Mouse (Mus musculus): Measurements from ENCODE around the gene Smarcd2. TPM values are rescaled to one million over a fixed set of nuclear protein-coding genes. Genes with fewer than 3 reads are reported as not detected.

Gene Smarcd2
- polyA plus RNA-seq (2016; fragmentation: Nextera tagmentation; extraction: Ambion mirVana) = 19.3 and 20.0 TPM in 2 replicates

GRCm38 (mm10) chr11:106272644-106273310, at the start of gene Smarcd2:
TSS of gene Smarcd2 (minus strand) at chr11:106272972.
- Histone ChIP-seq H3K27me3 (ENCODE audit: low read depth, poor library complexity, severe bottlenecking) (peaks cover 17% of the 10 kb centered on the region), H3K4me1 (peaks cover 62% of the 10 kb centered on the region), H3K27ac (replicated peaks) (peak within 1 kb of the TSS; percentile 96), H3K4me3 (peak within 1 kb of the TSS; percentile 99), H3K36me3 (peaks cover 14% of the 10 kb centered on the region), H3K9me3 (replicated peaks) (no peaks in the 10 kb centered on the region; the same call in 1 of the 2 replicates)
- WGBS = under 1% methylated on average over 72 of the region's 72 CpGs
- peak; percentile 100 for DNase-seq (ENCODE audit: low spot score)

GRCm38 (mm10) chr11:106318406-106319366, 45.9 kb upstream of the Smarcd2 start:
- WGBS = 78% methylated on average over 21 of the region's 21 CpGs
- no peak for DNase-seq (ENCODE audit: low spot score)
- no peaks in the 10 kb centered on the region for H3K36me3 ChIP-seq
- peaks cover 9% of the 10 kb centered on the region; the same call in 1 of the 2 replicates for H3K4me1 ChIP-seq
- no peaks in the 10 kb centered on the region for H3K9me3 ChIP-seq (replicated peaks)
- no peak overlapping the region for H3K27ac ChIP-seq (replicated peaks)
- no peak overlapping the region for H3K4me3 ChIP-seq
- H3K27me3 ChIP-seq (ENCODE audit: low read depth, poor library complexity, severe bottlenecking) = no peaks in the 10 kb centered on the region

- no peaks in the 10 kb centered on the region for H3K36me3 ChIP-seq
- 84% methylated on average over 7 of the region's 7 CpGs for WGBS
- H3K4me1 ChIP-seq = peaks cover 9% of the 10 kb centered on the region; the same call in 1 of the 2 replicates
- no peak overlapping the region for H3K27ac ChIP-seq (replicated peaks)
- H3K9me3 ChIP-seq (replicated peaks) = no peaks in the 10 kb centered on the region
- DNase-seq (ENCODE audit: low spot score) = no peak
- H3K4me3 ChIP-seq = no peak overlapping the region
- H3K27me3 ChIP-seq (ENCODE audit: low read depth, poor library complexity, severe bottlenecking) = no peaks in the 10 kb centered on the region
These were observed 45.0 kb upstream of the Smarcd2 start for GRCm38 (mm10) chr11:106317801-106318200.

- DNase-seq (ENCODE audit: low spot score) = no peak
- no peak overlapping the region for H3K4me3 ChIP-seq
- no peaks in the 10 kb centered on the region for H3K36me3 ChIP-seq
- H3K27ac ChIP-seq (replicated peaks) = no peak overlapping the region
- WGBS = 56% methylated on average over 1 of the region's 1 CpGs
- H3K4me1 ChIP-seq = peaks cover 9% of the 10 kb centered on the region; the same call in 1 of the 2 replicates
- H3K27me3 ChIP-seq (ENCODE audit: low read depth, poor library complexity, severe bottlenecking) = no peaks in the 10 kb centered on the region
- H3K9me3 ChIP-seq (replicated peaks) = no peaks in the 10 kb centered on the region
These were observed 43.6 kb upstream of the Smarcd2 start for GRCm38 (mm10) chr11:106316416-106316815.

GRCm38 (mm10) chr11:106314333-106314812, 41.6 kb upstream of the Smarcd2 start, which contains the start of gene Cd79b:
TSS of gene Cd79b (minus strand) at chr11:106314762.
- Histone ChIP-seq H3K4me1 (peaks cover 9% of the 10 kb centered on the region; the same call in 1 of the 2 replicates), H3K9me3 (replicated peaks) (no peaks in the 10 kb centered on the region), H3K4me3 (0 out of 2 replicates have a peak within 1 kb of the TSS, but pooled peaks have one; percentile 1), H3K27me3 (ENCODE audit: low read depth, poor library complexity, severe bottlenecking) (no peaks in the 10 kb centered on the region), H3K27ac (replicated peaks) (0 out of 2 replicates have a peak within 1 kb of the TSS, but pooled peaks have one; percentile 13), H3K36me3 (no peaks in the 10 kb centered on the region)
- 73% methylated on average over 9 of the region's 9 CpGs for WGBS
- no peak for DNase-seq (ENCODE audit: low spot score)

GRCm38 (mm10) chr11:106313533-106313932, 40.8 kb upstream of the Smarcd2 start:
- H3K36me3 ChIP-seq = no peaks in the 10 kb centered on the region
- no peaks in the 10 kb centered on the region for H3K27me3 ChIP-seq (ENCODE audit: low read depth, poor library complexity, severe bottlenecking)
- H3K4me3 ChIP-seq = no peak overlapping the region
- 80% methylated on average over 5 of the region's 5 CpGs for WGBS
- H3K9me3 ChIP-seq (replicated peaks) = no peaks in the 10 kb centered on the region
- no peak for DNase-seq (ENCODE audit: low spot score)
- H3K27ac ChIP-seq (replicated peaks) = 0 out of 2 replicates have a peak overlapping the region, but pooled peaks have one; percentile 13
- peaks cover 8% of the 10 kb centered on the region; the same call in 1 of the 2 replicates for H3K4me1 ChIP-seq

- Histone ChIP-seq H3K27ac (replicated peaks) (no peak overlapping the region), H3K27me3 (ENCODE audit: low read depth, poor library complexity, severe bottlenecking) (no peaks in the 10 kb centered on the region), H3K9me3 (replicated peaks) (no peaks in the 10 kb centered on the region), H3K4me3 (no peak overlapping the region), H3K36me3 (no peaks in the 10 kb centered on the region), H3K4me1 (peaks cover 5% of the 10 kb centered on the region; the same call in 1 of the 2 replicates)
- 71% methylated on average over 5 of the region's 5 CpGs for WGBS
- DNase-seq (ENCODE audit: low spot score) = no peak
These were observed 37.4 kb upstream of the Smarcd2 start for GRCm38 (mm10) chr11:106310123-106310522.

- Histone ChIP-seq H3K36me3 (no peaks in the 10 kb centered on the region), H3K4me3 (no peak overlapping the region), H3K27ac (replicated peaks) (no peak overlapping the region), H3K4me1 (no peaks in the 10 kb centered on the region), H3K27me3 (ENCODE audit: low read depth, poor library complexity, severe bottlenecking) (no peaks in the 10 kb centered on the region), H3K9me3 (replicated peaks) (no peaks in the 10 kb centered on the region)
- WGBS = 81% methylated on average over 11 of the region's 11 CpGs
- DNase-seq (ENCODE audit: low spot score) = no peak
These were observed 35.4 kb upstream of the Smarcd2 start for GRCm38 (mm10) chr11:106308162-106308561.

- Histone ChIP-seq H3K27me3 (ENCODE audit: low read depth, poor library complexity, severe bottlenecking) (no peaks in the 10 kb centered on the region), H3K4me1 (no peaks in the 10 kb centered on the region)
- no peak for DNase-seq (ENCODE audit: low spot score)
These were observed 34.7 kb upstream of the Smarcd2 start for GRCm38 (mm10) chr11:106307432-106307831.

GRCm38 (mm10) chr11:106306758-106307157, 34.0 kb upstream of the Smarcd2 start:
- Histone ChIP-seq H3K27me3 (ENCODE audit: low read depth, poor library complexity, severe bottlenecking) (no peaks in the 10 kb centered on the region), H3K36me3 (no peaks in the 10 kb centered on the region), H3K4me1 (no peaks in the 10 kb centered on the region), H3K9me3 (replicated peaks) (no peaks in the 10 kb centered on the region), H3K4me3 (no peak overlapping the region), H3K27ac (replicated peaks) (no peak overlapping the region)
- 84% methylated on average over 9 of the region's 9 CpGs for WGBS
- DNase-seq (ENCODE audit: low spot score) = no peak

More at GRCm38 (mm10) chr11:106307432-106307831, 34.7 kb upstream of the Smarcd2 start:
- H3K9me3 ChIP-seq (replicated peaks) = no peaks in the 10 kb centered on the region
- H3K27ac ChIP-seq (replicated peaks) = no peak overlapping the region
- no peaks in the 10 kb centered on the region for H3K36me3 ChIP-seq
- H3K4me3 ChIP-seq = no peak overlapping the region
- 80% methylated on average over 5 of the region's 5 CpGs for WGBS

- Histone ChIP-seq H3K27ac (replicated peaks) (no peak overlapping the region), H3K4me1 (no peaks in the 10 kb centered on the region), H3K9me3 (replicated peaks) (no peaks in the 10 kb centered on the region), H3K36me3 (no peaks in the 10 kb centered on the region), H3K4me3 (no peak overlapping the region), H3K27me3 (ENCODE audit: low read depth, poor library complexity, severe bottlenecking) (no peaks in the 10 kb centered on the region)
- whole genome bisulfite sequencing = 89% methylated on average over 3 of the region's 3 CpGs
- no peak for DNase-seq (ENCODE audit: low spot score)
These were observed 33.3 kb upstream of the Smarcd2 start for GRCm38 (mm10) chr11:106306065-106306385.

- no peaks in the 10 kb centered on the region for H3K9me3 ChIP-seq (replicated peaks)
- H3K27ac ChIP-seq (replicated peaks) = no peak overlapping the region
- DNase-seq (ENCODE audit: low spot score) = no peak
- H3K4me3 ChIP-seq = no peak overlapping the region
- no peaks in the 10 kb centered on the region for H3K4me1 ChIP-seq
- 82% methylated on average over 10 of the region's 10 CpGs for WGBS
- no peaks in the 10 kb centered on the region for H3K36me3 ChIP-seq
- H3K27me3 ChIP-seq (ENCODE audit: low read depth, poor library complexity, severe bottlenecking) = no peaks in the 10 kb centered on the region
These were observed 32.7 kb upstream of the Smarcd2 start for GRCm38 (mm10) chr11:106305348-106306064.

Data from midbrain, embryonic 10.5 days (tissue).